Mouse (Mus musculus): ENCODE measurements around the gene Ankrd23.

- peak; percentile 90 for TF ChIP-seq POLR2A (IDR thresholded peaks at IDR 0.05; ENCODE audit: borderline replicate concordance, extremely low read depth, insufficient read depth, insufficient read length, poor library complexity, severe bottlenecking)
- peak; percentile 98 for TF ChIP-seq CTCF (IDR thresholded peaks at IDR 0.05; ENCODE audit: borderline replicate concordance, extremely low read depth, insufficient read depth, insufficient read length)
Observed at GRCm38 (mm10) chr1:36546888-36547471, 10.3 kb upstream of the Ankrd23 start, which contains the start of gene Ankrd39.
